Mouse (Mus musculus) mesoderm, embryonic 11.5 days (tissue): ENCODE results near the gene Ube3b.
A peak's percentile ranks its signal among the peaks of the same experiment; 100 is the strongest.

Source experiments
- DNase-seq: peaks from one replicate; pipeline ENCODE4 v3.0.0-alpha.2; 2012; ENCODE audit warnings: low read depth, low spot score

Ube3b gene

GRCm38 (mm10) chr5:114373581-114373980, 6.8 kb upstream of the Ube3b start:
- DNase-seq: no peak

- no peak for DNase-seq
Measured at GRCm38 (mm10) chr5:114374409-114375213, 5.8 kb upstream of the Ube3b start.

GRCm38 (mm10) chr5:114378177-114378920, 2.1 kb upstream of the Ube3b start:
- DNase-seq: no peak

- DNase-seq: no peak
Measured at GRCm38 (mm10) chr5:114378936-114379335, 1.5 kb upstream of the Ube3b start.

- no peak for DNase-seq
Measured at GRCm38 (mm10) chr5:114379763-114380162, 644 bp upstream of the Ube3b start.

- DNase-seq: no peak
Measured at GRCm38 (mm10) chr5:114381013-114381351, 575 bp downstream of the Ube3b start.

GRCm38 (mm10) chr5:114383184-114383904, 2.9 kb downstream of the Ube3b start:
- peak; percentile 42 for DNase-seq

- DNase-seq: no peak
Measured at GRCm38 (mm10) chr5:114384448-114384847, 4.0 kb downstream of the Ube3b start.

- DNase-seq: no peak
Measured at GRCm38 (mm10) chr5:114393169-114393568, 12.8 kb downstream of the Ube3b start.

GRCm38 (mm10) chr5:114406592-114406991, 26.2 kb downstream of the Ube3b start:
- no peak for DNase-seq

GRCm38 (mm10) chr5:114407269-114407668, 26.9 kb downstream of the Ube3b start:
- DNase-seq: no peak

- DNase-seq: no peak
Measured at GRCm38 (mm10) chr5:114407810-114408209, 27.4 kb downstream of the Ube3b start.

GRCm38 (mm10) chr5:114408846-114409245, 28.4 kb downstream of the Ube3b start:
- no peak for DNase-seq

GRCm38 (mm10) chr5:114410429-114410828, 30.0 kb downstream of the Ube3b start:
- no peak for DNase-seq

- DNase-seq: no peak
Measured at GRCm38 (mm10) chr5:114412361-114412998, 32.1 kb downstream of the Ube3b start.

GRCm38 (mm10) chr5:114413067-114413735, 32.8 kb downstream of the Ube3b start:
- no peak for DNase-seq

GRCm38 (mm10) chr5:114415606-114416005, 35.2 kb downstream of the Ube3b start:
- no peak for DNase-seq

- DNase-seq: no peak
Measured at GRCm38 (mm10) chr5:114416855-114417254, 36.4 kb downstream of the Ube3b start.

- no peak for DNase-seq
Measured at GRCm38 (mm10) chr5:114418541-114418940, 38.1 kb downstream of the Ube3b start.

GRCm38 (mm10) chr5:114421561-114422298, 41.3 kb downstream of the Ube3b start:
- DNase-seq: no peak

- DNase-seq: no peak
Measured at GRCm38 (mm10) chr5:114422591-114422990, 42.2 kb downstream of the Ube3b start.
